In the genomic region with DNA sequence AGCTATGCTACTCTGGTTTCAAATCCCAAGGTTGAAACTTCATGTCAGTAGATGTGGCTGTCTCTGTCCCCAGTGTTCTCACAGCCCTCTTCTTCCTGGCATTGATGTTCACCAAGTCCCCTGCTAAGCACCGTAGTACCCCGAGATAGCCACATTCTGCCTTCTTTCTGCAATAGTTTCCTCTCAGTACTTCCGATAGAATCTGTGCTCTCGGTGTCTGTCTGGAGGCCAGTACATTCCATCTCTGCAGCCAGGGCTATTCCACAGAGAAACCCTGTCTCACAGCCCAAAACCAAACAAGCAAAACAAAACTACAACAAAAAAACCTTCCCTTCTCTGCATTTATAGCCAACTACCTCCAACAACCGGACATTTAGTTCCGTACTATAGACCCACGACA, we compare ENCODE assay signal across 13 mouse cellular contexts. TPM values are rescaled to one million over a fixed set of nuclear protein-coding genes. Genes with fewer than 3 reads are reported as not detected.
DNase-seq lines count a peak whose midpoint lies in the region; ATAC-seq lines count a peak whose summit lies in the region.
"Had no signal": no experiment of that assay in that cellular context is flagged by ENCODE, and none has a peak within 500 bp of the region (broad histone marks: within the 10 kb centered on the region; RNA-seq: fewer than 3 reads in every experiment).

No protein-coding gene starts in this region.

- no peak overlapping the region for H3K9ac ChIP-seq in heart, embryonic 11.5 days (ENCODE audit: low read depth, low read length)
- no peak overlapping the region for H3K9ac ChIP-seq in intestine, embryonic 15.5 days
- H3K9ac ChIP-seq in midbrain, embryonic 15.5 days: no peak overlapping the region

- ATAC-seq in heart, embryonic 11.5 days (replicated peaks; ENCODE audit: insufficient number of reproducible peaks, low FRiP score, low TSS enrichment): no peak
- no peak for ATAC-seq in megakaryocyte, adult 5-6 weeks (ENCODE audit: poor library complexity, severe bottlenecking)
- ATAC-seq in intestine, embryonic 15.5 days: no peak
- ATAC-seq in midbrain, embryonic 15.5 days (replicated peaks): no peak

- H3K4me3 ChIP-seq in heart, embryonic 11.5 days (ENCODE audit: low read depth, low read length): no peak overlapping the region
- H3K4me3 ChIP-seq in megakaryocyte, embryonic 14.5 days (replicated peaks): peak overlapping the region; percentile 75
- peak overlapping the region; percentile 44; the same call in 1 of the 2 replicates for H3K4me3 ChIP-seq in intestine, embryonic 15.5 days (replicated peaks)
- peak overlapping the region; percentile 55; the same call in 1 of the 2 replicates for H3K4me3 ChIP-seq in midbrain, embryonic 15.5 days

- no peaks in the 10 kb centered on the region for H3K4me1 ChIP-seq in heart, embryonic 11.5 days (ENCODE audit: control insufficient read depth, insufficient read depth, low read length)
- peaks cover 27% of the 10 kb centered on the region for H3K4me1 ChIP-seq in megakaryocyte, embryonic 14.5 days
- H3K4me1 ChIP-seq in intestine, embryonic 15.5 days (replicated peaks): 0 out of 2 replicates have a peak, but pooled peaks cover 3% of the 10 kb centered on the region
- H3K4me1 ChIP-seq in midbrain, embryonic 15.5 days: peaks cover 9% of the 10 kb centered on the region

- H3K27ac ChIP-seq in heart, embryonic 11.5 days (ENCODE audit: low read depth, low read length): no peak overlapping the region
- no peak overlapping the region for H3K27ac ChIP-seq in intestine, embryonic 15.5 days
- no peak overlapping the region for H3K27ac ChIP-seq in midbrain, embryonic 15.5 days

- H3K36me3 ChIP-seq in heart, embryonic 11.5 days (ENCODE audit: control insufficient read depth, insufficient read depth, low read length): no peaks in the 10 kb centered on the region
- H3K36me3 ChIP-seq in megakaryocyte, embryonic 14.5 days (replicated peaks; ENCODE audit: low read length): no peaks in the 10 kb centered on the region
- H3K36me3 ChIP-seq in intestine, embryonic 15.5 days: no peaks in the 10 kb centered on the region
- H3K36me3 ChIP-seq in midbrain, embryonic 15.5 days (replicated peaks): no peaks in the 10 kb centered on the region

- H3K4me2 ChIP-seq in heart, embryonic 11.5 days: peak overlapping the region; percentile 91
- H3K4me2 ChIP-seq in intestine, embryonic 15.5 days (replicated peaks): peak overlapping the region; percentile 73
- H3K4me2 ChIP-seq in midbrain, embryonic 15.5 days: peak overlapping the region; percentile 74; the same call in 1 of the 2 replicates

- no peak for DNase-seq in heart, adult 18-20 months
- DNase-seq in cerebellum, adult 9-10 months: no peak
- no peak for DNase-seq in thymus, postnatal 14 days
- DNase-seq: kidney, adult 8-10 months; right cerebral cortex, postnatal 4 days; thymus, adult 18-20 months had no signal

- no peaks in the 10 kb centered on the region for H3K9me3 ChIP-seq in heart, embryonic 11.5 days (replicated peaks; ENCODE audit: control insufficient read depth, low read length)
- H3K9me3 ChIP-seq in megakaryocyte, embryonic 14.5 days: no peaks in the 10 kb centered on the region
- no peaks in the 10 kb centered on the region for H3K9me3 ChIP-seq in intestine, embryonic 15.5 days
- H3K9me3 ChIP-seq in midbrain, embryonic 15.5 days: no peaks in the 10 kb centered on the region

- H3K27me3 ChIP-seq in heart, embryonic 11.5 days (ENCODE audit: control insufficient read depth, insufficient read depth, low read length): no peaks in the 10 kb centered on the region
- no peaks in the 10 kb centered on the region for H3K27me3 ChIP-seq in megakaryocyte, embryonic 14.5 days (replicated peaks)
- H3K27me3 ChIP-seq in intestine, embryonic 15.5 days (replicated peaks): no peaks in the 10 kb centered on the region
- no peaks in the 10 kb centered on the region for H3K27me3 ChIP-seq in midbrain, embryonic 15.5 days (replicated peaks)

- WGBS in heart, embryonic 11.5 days (ENCODE audit: insufficient replicate concordance): 73% methylated on average over 7 of the region's 7 CpGs
- WGBS in intestine, embryonic 15.5 days: 51% methylated on average over 7 of the region's 7 CpGs
- WGBS in midbrain, embryonic 15.5 days: 63% methylated on average over 7 of the region's 7 CpGs

RNA-seq across cellular contexts. Expression of a gene that starts 28.8 kb away (rescaled TPM):
- polyA plus RNA-seq in heart, embryonic 11.5 days (2014; fragmentation: Nextera tagmentation; extraction: Ambion mirVana): 7.4 and 9.3 TPM in 2 replicates
- 100 to 1,000 TPM; 279 to 290 TPM for total RNA-seq in heart, adult 18-20 months (2021)
- polyA plus RNA-seq in megakaryocyte, embryonic 14.5 days (2012; ENCODE audit: insufficient read depth, low replicate concordance): 21.2 and 30.0 TPM in 2 replicates
- total RNA-seq in megakaryocyte, adult 5-6 weeks (2015): not detected in 2 replicates
- total RNA-seq in megakaryocyte, adult 5-6 weeks (2017): not detected in 2 replicates
- 0.29 and 0.37 TPM in 2 replicates for polyA plus RNA-seq in intestine, embryonic 15.5 days (2015; fragmentation: Nextera tagmentation; extraction: Ambion mirVana)
- polyA plus RNA-seq in midbrain, embryonic 15.5 days (2015; fragmentation: Nextera tagmentation; extraction: Ambion mirVana): 1.2 and 1.4 TPM in 2 replicates

RNA-seq across cellular contexts. Expression of a gene that starts 44.1 kb away (rescaled TPM):
- 0.43 TPM in 1 of 2 replicates, not detected in the other for polyA plus RNA-seq in heart, embryonic 11.5 days (2014; fragmentation: Nextera tagmentation; extraction: Ambion mirVana)
- not detected for total RNA-seq in heart, adult 18-20 months (2021)
- not detected in 2 replicates for polyA plus RNA-seq in megakaryocyte, embryonic 14.5 days (2012; ENCODE audit: insufficient read depth, low replicate concordance)
- total RNA-seq in megakaryocyte, adult 5-6 weeks (2015): not detected in 2 replicates
- total RNA-seq in megakaryocyte, adult 5-6 weeks (2017): not detected in 2 replicates
- 0.14 and 0.20 TPM in 2 replicates for polyA plus RNA-seq in intestine, embryonic 15.5 days (2015; fragmentation: Nextera tagmentation; extraction: Ambion mirVana)
- not detected in 2 replicates for polyA plus RNA-seq in midbrain, embryonic 15.5 days (2015; fragmentation: Nextera tagmentation; extraction: Ambion mirVana)
- total RNA-seq: gastrocnemius, adult 8-10 months; left cerebral cortex, postnatal 25 days had no signal
